Mouse (Mus musculus): Measurements from ENCODE around the gene Nosip. TPM values are rescaled to one million over a fixed set of nuclear protein-coding genes. Genes with fewer than 3 reads are reported as not detected.

Nosip gene
- polyA plus RNA-seq, 1 experiment from 2014 or later = 31.5 TPM

DNA sequence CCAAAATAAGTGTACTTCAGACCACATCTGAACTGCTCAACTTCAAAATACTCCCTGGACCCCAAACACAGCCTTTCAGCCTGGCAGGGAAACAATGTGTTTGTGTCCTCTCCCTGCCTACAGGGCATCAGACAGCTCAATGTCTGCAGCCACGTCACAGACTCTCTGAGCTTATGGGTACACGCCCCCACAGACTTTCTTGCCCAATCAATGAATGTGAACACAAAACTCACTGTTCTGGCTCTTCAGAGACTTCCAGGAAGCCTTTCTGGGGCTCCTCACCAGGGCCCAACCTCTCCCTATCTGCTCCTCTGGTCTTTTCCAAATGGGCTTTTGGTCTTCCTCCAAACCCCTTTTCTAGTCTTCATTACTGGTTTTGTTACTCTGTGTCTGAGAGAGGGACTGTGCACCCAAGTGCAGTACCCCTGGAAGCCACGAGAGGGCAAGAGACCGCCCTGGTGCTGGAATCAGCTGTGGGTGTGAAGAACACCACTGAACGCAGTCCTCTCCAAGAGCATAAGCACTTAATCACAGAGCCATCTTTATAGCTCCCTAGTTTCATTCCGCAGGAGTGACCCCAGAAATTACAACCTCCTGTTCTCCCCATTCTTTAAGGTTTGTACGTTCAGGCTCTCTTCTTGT is 24.4 kb upstream of the Nosip start:
- H3K9me3 ChIP-seq (replicated peaks) = no peaks in the 10 kb centered on the region
- ATAC-seq (ENCODE audit: low read depth) = 0 out of 2 replicates have a peak, but pooled peaks have one; percentile 48
- H3K4me3 ChIP-seq (replicated peaks) = no peak overlapping the region
- H3K4me1 ChIP-seq (replicated peaks) = peaks cover 4% of the 10 kb centered on the region; the same call in 1 of the 2 replicates
- 47% methylated on average over 7 of the region's 7 CpGs for WGBS (ENCODE audit: insufficient replicate concordance)
- H3K27me3 ChIP-seq = no peaks in the 10 kb centered on the region
- peaks cover 94% of the 10 kb centered on the region for H3K36me3 ChIP-seq
- peak; percentile 53 for DNase-seq
- no peak overlapping the region for H3K9ac ChIP-seq
- no peak overlapping the region for H3K27ac ChIP-seq
- H3K4me2 ChIP-seq = no peak overlapping the region

DNA sequence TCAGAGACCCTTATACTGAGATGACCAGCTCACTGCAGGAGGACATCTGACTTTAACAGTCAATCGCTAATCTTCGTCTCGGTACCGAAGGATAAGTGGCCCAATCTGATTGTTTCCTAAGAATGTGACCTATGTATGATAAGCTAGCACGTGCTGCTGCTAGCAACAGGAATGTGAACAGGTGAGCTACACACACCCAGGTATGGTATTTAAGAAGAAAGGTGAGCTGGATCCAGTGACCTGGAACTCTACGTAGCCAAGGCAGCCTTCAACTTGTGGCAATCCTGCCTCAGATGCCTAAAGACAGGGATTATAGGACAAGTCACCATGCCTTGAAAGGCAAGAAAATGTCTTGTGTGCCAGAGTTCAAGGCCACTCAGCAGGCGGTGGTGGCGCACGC is 23.8 kb upstream of the Nosip start:
- 83% methylated on average over 9 of the region's 9 CpGs for WGBS (ENCODE audit: insufficient replicate concordance)
- Histone ChIP-seq H3K4me2 (no peak overlapping the region), H3K9me3 (replicated peaks) (no peaks in the 10 kb centered on the region), H3K4me3 (replicated peaks) (no peak overlapping the region), H3K36me3 (peaks cover 94% of the 10 kb centered on the region), H3K9ac (no peak overlapping the region), H3K27ac (no peak overlapping the region), H3K27me3 (no peaks in the 10 kb centered on the region), H3K4me1 (replicated peaks) (peaks cover 4% of the 10 kb centered on the region; the same call in 1 of the 2 replicates)
- no peak for ATAC-seq (ENCODE audit: low read depth)
- no peak for DNase-seq

GRCm38 (mm10) chr7:45040851-45041250 is 21.4 kb upstream of the Nosip start:
- H3K9me3 ChIP-seq (replicated peaks) = no peaks in the 10 kb centered on the region
- H3K36me3 ChIP-seq = peaks cover 93% of the 10 kb centered on the region
- H3K9ac ChIP-seq = no peak overlapping the region
- H3K27ac ChIP-seq = no peak overlapping the region
- 83% methylated on average over 9 of the region's 9 CpGs for WGBS (ENCODE audit: insufficient replicate concordance)
- DNase-seq (no peak), ATAC-seq (ENCODE audit: low read depth) (no peak)
- no peaks in the 10 kb centered on the region for H3K27me3 ChIP-seq
- no peak overlapping the region for H3K4me3 ChIP-seq (replicated peaks)
- H3K4me1 ChIP-seq (replicated peaks) = peaks cover 4% of the 10 kb centered on the region; the same call in 1 of the 2 replicates
- H3K4me2 ChIP-seq = no peak overlapping the region

GRCm38 (mm10) chr7:45043307-45043706 is 18.9 kb upstream of the Nosip start:
- H3K27ac ChIP-seq = no peak overlapping the region
- WGBS (ENCODE audit: insufficient replicate concordance) = 92% methylated on average over 14 of the region's 14 CpGs
- no peak overlapping the region for H3K4me3 ChIP-seq (replicated peaks)
- DNase-seq (no peak), ATAC-seq (ENCODE audit: low read depth) (no peak)
- H3K4me2 ChIP-seq = no peak overlapping the region
- H3K27me3 ChIP-seq = no peaks in the 10 kb centered on the region
- no peaks in the 10 kb centered on the region for H3K4me1 ChIP-seq (replicated peaks)
- H3K36me3 ChIP-seq = peaks cover 96% of the 10 kb centered on the region
- no peaks in the 10 kb centered on the region for H3K9me3 ChIP-seq (replicated peaks)
- no peak overlapping the region for H3K9ac ChIP-seq

DNA sequence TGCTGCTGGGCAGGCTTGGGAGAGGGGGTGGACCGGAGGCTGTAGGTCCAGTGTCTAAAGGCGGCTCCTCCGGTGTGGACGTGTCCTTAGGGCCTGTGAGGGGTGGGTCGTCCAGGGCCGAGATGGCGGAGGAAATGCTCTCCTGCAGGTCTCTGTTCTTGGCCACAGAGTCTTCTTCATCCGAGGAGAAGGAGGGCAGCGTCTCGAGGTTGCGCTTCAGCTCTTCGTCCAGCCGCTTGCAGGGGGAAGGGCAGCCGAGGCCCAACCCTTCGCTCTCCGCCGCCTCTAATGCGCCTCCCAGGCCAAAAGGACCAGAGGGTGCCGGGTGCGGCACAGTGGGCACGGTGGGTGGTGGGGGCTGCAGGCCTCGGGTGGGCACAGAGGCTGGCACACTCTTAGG is 16.5 kb upstream of the Nosip start:
- no peaks in the 10 kb centered on the region for H3K27me3 ChIP-seq
- DNase-seq (no peak), ATAC-seq (ENCODE audit: low read depth) (no peak)
- peaks cover 3% of the 10 kb centered on the region for H3K4me1 ChIP-seq (replicated peaks)
- no peak overlapping the region for H3K4me3 ChIP-seq (replicated peaks)
- peaks cover 93% of the 10 kb centered on the region for H3K36me3 ChIP-seq
- no peak overlapping the region for H3K4me2 ChIP-seq
- no peak overlapping the region for H3K9ac ChIP-seq
- no peak overlapping the region for H3K27ac ChIP-seq
- no peaks in the 10 kb centered on the region for H3K9me3 ChIP-seq (replicated peaks)
- 93% methylated on average over 22 of the region's 22 CpGs for WGBS (ENCODE audit: insufficient replicate concordance)

- H3K9ac ChIP-seq = no peak overlapping the region
- H3K36me3 ChIP-seq = peaks cover 83% of the 10 kb centered on the region
- 91% methylated on average over 26 of the region's 26 CpGs for whole genome bisulfite sequencing (ENCODE audit: insufficient replicate concordance)
Observed at GRCm38 (mm10) chr7:45046853-45047350, 15.3 kb upstream of the Nosip start.

DNA sequence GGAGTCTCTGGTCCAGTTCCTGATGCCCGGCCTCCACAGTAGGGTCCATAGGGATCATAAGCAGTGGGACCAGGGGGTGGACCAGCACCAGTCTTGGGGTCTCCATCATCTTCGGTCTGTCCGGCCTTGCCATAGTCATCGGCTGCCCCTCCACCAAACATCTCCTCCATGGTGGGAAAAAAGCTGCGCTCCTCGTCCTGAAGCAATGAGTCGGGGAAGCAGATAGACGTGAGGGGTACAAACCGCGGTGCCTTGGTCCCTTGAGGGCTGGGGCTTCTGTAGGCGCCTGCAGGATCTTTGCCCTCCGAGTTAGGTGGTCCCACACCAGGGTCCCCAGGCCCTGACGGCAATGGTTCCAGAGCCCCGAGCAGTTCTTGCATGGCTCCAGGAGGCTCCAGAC is 14.7 kb upstream of the Nosip start:
- peaks cover 20% of the 10 kb centered on the region for H3K4me1 ChIP-seq (replicated peaks)
- no peaks in the 10 kb centered on the region for H3K9me3 ChIP-seq (replicated peaks)
- H3K4me2 ChIP-seq = no peak overlapping the region
- no peak overlapping the region for H3K4me3 ChIP-seq (replicated peaks)
- 88% methylated on average over 14 of the region's 14 CpGs for WGBS (ENCODE audit: insufficient replicate concordance)
- ATAC-seq (ENCODE audit: low read depth) (no peak), DNase-seq (no peak)
- H3K27ac ChIP-seq = no peak overlapping the region
- no peak overlapping the region for H3K9ac ChIP-seq
- peaks cover 77% of the 10 kb centered on the region for H3K36me3 ChIP-seq
- H3K27me3 ChIP-seq = no peaks in the 10 kb centered on the region

More at GRCm38 (mm10) chr7:45046853-45047350, 15.3 kb upstream of the Nosip start:
- no peak for ATAC-seq (ENCODE audit: low read depth)
- Histone ChIP-seq H3K4me3 (replicated peaks) (no peak overlapping the region), H3K4me2 (no peak overlapping the region), H3K27ac (no peak overlapping the region), H3K4me1 (replicated peaks) (peaks cover 14% of the 10 kb centered on the region), H3K9me3 (replicated peaks) (no peaks in the 10 kb centered on the region), H3K27me3 (no peaks in the 10 kb centered on the region)
- DNase-seq = no peak

GRCm38 (mm10) chr7:45048001-45048890 is 14.0 kb upstream of the Nosip start:
- Histone ChIP-seq H3K36me3 (peaks cover 69% of the 10 kb centered on the region), H3K27ac (no peak overlapping the region)

GRCm38 (mm10) chr7:45048923-45049657 is 13.1 kb upstream of the Nosip start:
- WGBS (ENCODE audit: insufficient replicate concordance) = 89% methylated on average over 22 of the region's 23 CpGs
- ATAC-seq (ENCODE audit: low read depth) = no peak
- Histone ChIP-seq H3K4me1 (replicated peaks) (peaks cover 32% of the 10 kb centered on the region), H3K4me2 (no peak overlapping the region), H3K4me3 (replicated peaks) (no peak overlapping the region), H3K9me3 (replicated peaks) (no peaks in the 10 kb centered on the region), H3K36me3 (peaks cover 61% of the 10 kb centered on the region), H3K9ac (no peak overlapping the region), H3K27me3 (no peaks in the 10 kb centered on the region), H3K27ac (no peak overlapping the region)
- DNase-seq = no peak

More at GRCm38 (mm10) chr7:45048001-45048890, 14.0 kb upstream of the Nosip start:
- H3K9me3 ChIP-seq (replicated peaks) = no peaks in the 10 kb centered on the region
- peaks cover 24% of the 10 kb centered on the region for H3K4me1 ChIP-seq (replicated peaks)
- H3K9ac ChIP-seq = no peak overlapping the region
- DNase-seq = no peak
- no peak for ATAC-seq (ENCODE audit: low read depth)
- 89% methylated on average over 37 of the region's 38 CpGs for WGBS (ENCODE audit: insufficient replicate concordance)
- H3K4me3 ChIP-seq (replicated peaks) = no peak overlapping the region
- H3K4me2 ChIP-seq = no peak overlapping the region
- no peaks in the 10 kb centered on the region for H3K27me3 ChIP-seq

GRCm38 (mm10) chr7:45050945-45051600 is 11.2 kb upstream of the Nosip start:
- ATAC-seq (ENCODE audit: low read depth) (peak; percentile 5; the same call in 1 of the 2 replicates), DNase-seq (peak; percentile 63)
- Histone ChIP-seq H3K4me1 (replicated peaks) (peaks cover 39% of the 10 kb centered on the region), H3K4me2 (peak overlapping the region; percentile 99), H3K9me3 (replicated peaks) (no peaks in the 10 kb centered on the region), H3K36me3 (peaks cover 43% of the 10 kb centered on the region), H3K27ac (0 out of 2 replicates have a peak overlapping the region, but pooled peaks have one; percentile 95), H3K27me3 (no peaks in the 10 kb centered on the region), H3K4me3 (replicated peaks) (peak overlapping the region; percentile 77), H3K9ac (peak overlapping the region; percentile 87)
- 24% methylated on average over 16 of the region's 16 CpGs for whole genome bisulfite sequencing (ENCODE audit: insufficient replicate concordance)

Measured in liver, embryonic 13.5 days (tissue).